Mouse (Mus musculus) embryonic facial prominence, embryonic 13.5 days (tissue): ENCODE results near the gene Enoph1. TPM values are rescaled to one million over a fixed set of nuclear protein-coding genes. Genes with fewer than 3 reads are reported as not detected.

Experiments
- ATAC-seq: fragments of 200-750 bp; cut with Nextera tagmentation; 2 replicates; pipeline ENCODE4 v1.8.0; 2017; ENCODE audit warnings: low read depth; ENCODE audit not compliant: insufficient number of reproducible peaks, insufficient read depth, low FRiP score, low TSS enrichment
- H3K27ac ChIP-seq: fragments of 300-500 bp; sonication (generic); 2 replicates; pipeline ENCODE4 v1.5.1; 2015; ENCODE audit warnings: moderate library complexity, mild to moderate bottlenecking, inconsistent platforms
- H3K27me3 ChIP-seq: fragments of 300-500 bp; sonication (generic); 2 replicates; pipeline ENCODE4 v1.6.1; 2015; ENCODE audit warnings: mild to moderate bottlenecking, inconsistent platforms
- H3K36me3 ChIP-seq: fragments of 300-500 bp; sonication (generic); 2 replicates; pipeline ENCODE4 v1.6.1; 2015; ENCODE audit warnings: mild to moderate bottlenecking, inconsistent platforms
- H3K4me1 ChIP-seq: fragments of 300-500 bp; sonication (generic); 2 replicates; pipeline ENCODE4 v1.6.1; 2015; ENCODE audit warnings: inconsistent platforms
- H3K4me2 ChIP-seq: fragments of 300-500 bp; sonication (generic); 2 replicates; pipeline ENCODE4 v1.6.1; 2015; ENCODE audit warnings: moderate library complexity, mild to moderate bottlenecking, inconsistent platforms
- H3K4me3 ChIP-seq: fragments of 300-500 bp; sonication (generic); 2 replicates; pipeline ENCODE4 v1.5.1; 2015; ENCODE audit warnings: mild to moderate bottlenecking, inconsistent platforms
- H3K9ac ChIP-seq: fragments of 300-500 bp; sonication (generic); 2 replicates; pipeline ENCODE4 v1.6.1; 2015; ENCODE audit warnings: mild to moderate bottlenecking, inconsistent platforms
- H3K9me3 ChIP-seq: fragments of 300-500 bp; sonication (generic); 2 replicates; pipeline ENCODE4 v1.6.1; 2016; ENCODE audit warnings: inconsistent platforms
- WGBS: fragments of 180-500 bp; shearing (Covaris S2); methylation state at CpG from one replicate; pipeline ENCODE4 v1.1.7; 2015; ENCODE audit warnings: mixed read lengths; 5-methylcytosine and 5-hydroxymethylcytosine counted together
- polyA plus RNA-seq: library from polyadenylated mRNA; unstranded; fragments of >200 nt; fragmentation: Nextera tagmentation; extraction: Ambion mirVana; gene quantifications from 2 replicates; pipeline ENCODE4 v1.2.1, GENCODE M21; 2015

Gene Enoph1
- polyA plus RNA-seq, 1 experiment from 2014 or later = 49.0 TPM

DNA sequence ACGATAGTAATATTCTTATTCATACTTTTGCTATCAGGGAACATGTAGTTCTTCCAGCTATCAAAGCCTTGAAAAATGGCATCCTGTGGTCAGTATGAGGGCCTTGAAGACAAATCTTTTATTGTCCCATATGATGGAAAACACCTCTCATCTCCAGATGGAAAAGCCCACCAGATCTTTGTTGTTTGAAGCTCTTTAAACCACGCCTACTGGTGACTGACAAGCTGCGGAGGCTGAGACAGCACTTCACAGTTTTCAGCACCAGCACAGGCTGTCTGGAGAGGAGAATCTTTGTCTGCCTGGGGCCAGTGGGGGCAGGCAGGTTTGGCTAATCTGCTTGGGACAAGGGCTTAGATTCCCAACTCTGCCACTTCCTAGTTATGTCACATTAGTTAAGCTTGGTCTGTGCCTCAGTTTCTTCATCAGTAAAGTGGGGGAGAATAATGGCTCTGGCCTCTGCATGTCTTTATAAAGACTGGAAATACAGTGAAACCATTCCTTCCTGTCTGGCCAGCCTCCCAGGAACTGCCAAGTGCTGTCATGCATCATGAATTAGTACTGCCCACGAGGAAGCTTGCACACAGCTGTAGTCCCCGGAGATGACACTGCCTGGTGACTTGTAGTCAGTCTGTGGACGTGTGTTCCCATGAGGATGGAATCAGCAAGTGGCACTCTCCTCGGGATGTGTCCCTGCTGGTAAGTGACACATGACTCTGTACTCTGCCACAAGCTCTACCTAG is 69.9 kb downstream of the Enoph1 start:
- WGBS = 53% methylated on average over 7 of the region's 7 CpGs
- Histone ChIP-seq H3K27ac (no peak overlapping the region), H3K4me2 (no peak overlapping the region), H3K9me3 (no peaks in the 10 kb centered on the region), H3K9ac (no peak overlapping the region), H3K4me3 (no peak overlapping the region), H3K27me3 (no peaks in the 10 kb centered on the region), H3K4me1 (peaks cover 6% of the 10 kb centered on the region; the same call in 1 of the 2 replicates), H3K36me3 (no peaks in the 10 kb centered on the region)
- no peak for ATAC-seq

DNA sequence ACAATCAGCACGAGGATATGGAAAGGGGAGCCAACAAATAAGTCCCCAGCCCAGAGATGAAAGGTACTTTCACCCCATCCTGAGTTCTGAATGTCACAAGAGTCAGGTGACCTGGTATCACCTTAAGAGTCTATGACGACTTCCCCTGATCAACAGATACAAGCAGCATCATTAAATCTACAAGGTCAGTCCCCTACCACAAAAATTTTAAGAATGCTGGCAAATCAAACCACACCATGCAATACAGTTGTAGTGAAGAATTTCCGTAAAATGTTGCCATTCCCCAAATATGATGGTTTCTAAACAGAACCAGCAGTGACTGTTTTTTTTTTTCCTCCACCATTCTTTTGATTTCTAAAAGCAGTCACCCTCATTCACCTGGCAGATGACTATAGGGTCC is 70.8 kb downstream of the Enoph1 start:
- Histone ChIP-seq H3K27me3 (no peaks in the 10 kb centered on the region), H3K9ac (no peak overlapping the region), H3K4me2 (no peak overlapping the region), H3K36me3 (no peaks in the 10 kb centered on the region), H3K27ac (no peak overlapping the region), H3K9me3 (no peaks in the 10 kb centered on the region), H3K4me1 (peaks cover 6% of the 10 kb centered on the region; the same call in 1 of the 2 replicates), H3K4me3 (no peak overlapping the region)
- 55% methylated on average over 3 of the region's 3 CpGs for WGBS
- no peak for ATAC-seq

- 69% methylated on average over 5 of the region's 5 CpGs for WGBS
- H3K4me2 ChIP-seq = no peak overlapping the region
- no peaks in the 10 kb centered on the region for H3K9me3 ChIP-seq
- peaks cover 6% of the 10 kb centered on the region; the same call in 1 of the 2 replicates for H3K4me1 ChIP-seq
- no peaks in the 10 kb centered on the region for H3K36me3 ChIP-seq
- H3K27me3 ChIP-seq = no peaks in the 10 kb centered on the region
- H3K4me3 ChIP-seq = no peak overlapping the region
- ATAC-seq = no peak
- H3K27ac ChIP-seq = no peak overlapping the region
- no peak overlapping the region for H3K9ac ChIP-seq
These were observed 73.6 kb downstream of the Enoph1 start for GRCm38 (mm10) chr5:100113403-100113802.

Other genes starting within 250 kb of the Enoph1 start
- gene Vamp9, start 133.7 kb upstream of the Enoph1 start, polyA plus RNA-seq = 0.56 and 0.72 TPM in 2 replicates
- 245 and 246 TPM in 2 replicates for gene Hnrnpd, start 61.0 kb upstream of the Enoph1 start, polyA plus RNA-seq
- 3.2 and 3.4 TPM in 2 replicates for gene 4930524J08Rik, start 60.9 kb upstream of the Enoph1 start, polyA plus RNA-seq
- gene Hnrnpdl, start 321 bp upstream of the Enoph1 start, polyA plus RNA-seq = 213 and 218 TPM in 2 replicates
- 1.9 and 2.4 TPM in 2 replicates for gene Tmem150c, start 119.8 kb downstream of the Enoph1 start, polyA plus RNA-seq